Mouse (Mus musculus): ENCODE results near the gene Csnk1e. TPM values are rescaled to one million over a fixed set of nuclear protein-coding genes. Genes with fewer than 3 reads are reported as not detected.

The Csnk1e gene
- polyA plus RNA-seq (2021): 128 TPM

- ChIA-PET CTCF (no interaction called here), POLR2A (no interaction called here)
- DNase-seq (ENCODE audit: low read depth, low spot score) (peak; percentile 60), ATAC-seq (peak; percentile 83)
- no peaks in the 10 kb centered on the region for H3K27me3 ChIP-seq
- in situ Hi-C loops (cut with MboI; ENCODE audit: low pct_unique_long_range_greater_than_20kb): no loop called here
- TF ChIP-seq CTCF (IDR thresholded peaks at IDR 0.05): no peak
Measured at GRCm38 (mm10) chr15:79455106-79455810, at the start of gene Csnk1e. Gene Csnk1e (minus strand): TSS chr15:79455566.

GRCm38 (mm10) chr15:79504707-79505452, 49.5 kb upstream of the Csnk1e start, which contains the start of gene Kcnj4:
Gene Kcnj4 (minus strand): TSS chr15:79505241.
- ATAC-seq: peak; percentile 9
- in situ Hi-C loops (cut with MboI; ENCODE audit: low pct_unique_long_range_greater_than_20kb): no loop called here
- peaks cover 22% of the 10 kb centered on the region for H3K27me3 ChIP-seq

GRCm38 (mm10) chr15:79503438-79503837, 48.1 kb upstream of the Csnk1e start:
- ChIA-PET POLR2A (interaction anchor here (2.4 kb wide), 1 partner anchor 14 kb away, joined by 6 read pairs; the partner anchor contains the start of gene Kdelr3), CTCF (no interaction called here)
- in situ Hi-C loops (cut with MboI; ENCODE audit: low pct_unique_long_range_greater_than_20kb): no loop called here
- ATAC-seq (no peak), DNase-seq (ENCODE audit: low read depth, low spot score) (no peak)
- peaks cover 20% of the 10 kb centered on the region for H3K27me3 ChIP-seq
- TF ChIP-seq CTCF (IDR thresholded peaks at IDR 0.05): no peak

More at GRCm38 (mm10) chr15:79504707-79505452, 49.5 kb upstream of the Csnk1e start, which contains the start of gene Kcnj4:
- TF ChIP-seq CTCF (IDR thresholded peaks at IDR 0.05): no peak
- DNase-seq (ENCODE audit: low read depth, low spot score): no peak
- ChIA-PET POLR2A (interaction anchor here (2.4 kb wide), 1 partner anchor 12 kb away, joined by 6 read pairs; the partner anchor contains the start of gene Kdelr3), CTCF (interaction anchor here (0.8 kb wide), 1 partner anchor 262 kb away, joined by 3 read pairs; no protein-coding TSS in a partner anchor)

GRCm38 (mm10) chr15:79502891-79503341, 47.5 kb upstream of the Csnk1e start:
- TF ChIP-seq CTCF (IDR thresholded peaks at IDR 0.05): no peak

GRCm38 (mm10) chr15:79500110-79500509, 44.7 kb upstream of the Csnk1e start:
- no peak for ATAC-seq
- in situ Hi-C loops (cut with MboI; ENCODE audit: low pct_unique_long_range_greater_than_20kb): no loop called here

More at GRCm38 (mm10) chr15:79502891-79503341, 47.5 kb upstream of the Csnk1e start:
- no peak for DNase-seq (ENCODE audit: low read depth, low spot score)
- ATAC-seq: no peak
- ChIA-PET POLR2A (no interaction called here), CTCF (no interaction called here)
- in situ Hi-C loops (cut with MboI; ENCODE audit: low pct_unique_long_range_greater_than_20kb): no loop called here
- peaks cover 20% of the 10 kb centered on the region for H3K27me3 ChIP-seq

GRCm38 (mm10) chr15:79493527-79493926, 38.2 kb upstream of the Csnk1e start:
- ATAC-seq (no peak), DNase-seq (ENCODE audit: low read depth, low spot score) (no peak)
- POLR2A ChIA-PET: no interaction called here
- TF ChIP-seq CTCF (IDR thresholded peaks at IDR 0.05): no peak
- in situ Hi-C loops (cut with MboI; ENCODE audit: low pct_unique_long_range_greater_than_20kb): no loop called here
- CTCF ChIA-PET: no interaction called here
- H3K27me3 ChIP-seq: peaks cover 16% of the 10 kb centered on the region

More at GRCm38 (mm10) chr15:79500110-79500509, 44.7 kb upstream of the Csnk1e start:
- no peak for DNase-seq (ENCODE audit: low read depth, low spot score)
- TF ChIP-seq CTCF (IDR thresholded peaks at IDR 0.05): no peak
- CTCF ChIA-PET: no interaction called here
- peaks cover 9% of the 10 kb centered on the region for H3K27me3 ChIP-seq
- POLR2A ChIA-PET: no interaction called here

- in situ Hi-C loops (cut with MboI; ENCODE audit: low pct_unique_long_range_greater_than_20kb): no loop called here
- no peak for DNase-seq (ENCODE audit: low read depth, low spot score)
- no peak for TF ChIP-seq CTCF (IDR thresholded peaks at IDR 0.05)
- peaks cover 16% of the 10 kb centered on the region for H3K27me3 ChIP-seq
- ATAC-seq: no peak
- CTCF ChIA-PET: no interaction called here
- POLR2A ChIA-PET: no interaction called here
Measured at GRCm38 (mm10) chr15:79489463-79489862, 34.1 kb upstream of the Csnk1e start.

GRCm38 (mm10) chr15:79481181-79481688, 25.9 kb upstream of the Csnk1e start:
- no peaks in the 10 kb centered on the region for H3K27me3 ChIP-seq
- no peak for ATAC-seq
- CTCF ChIA-PET: interaction anchor here (0.8 kb wide), 1 partner anchor 35 kb away, joined by 3 read pairs; the partner anchor contains the start of gene Kdelr3

GRCm38 (mm10) chr15:79477227-79477626, 21.9 kb upstream of the Csnk1e start:
- no peaks in the 10 kb centered on the region for H3K27me3 ChIP-seq
- ChIA-PET POLR2A (no interaction called here), CTCF (no interaction called here)
- DNase-seq (ENCODE audit: low read depth, low spot score): no peak
- in situ Hi-C loops (cut with MboI; ENCODE audit: low pct_unique_long_range_greater_than_20kb): no loop called here
- ATAC-seq: no peak
- no peak for TF ChIP-seq CTCF (IDR thresholded peaks at IDR 0.05)

More at GRCm38 (mm10) chr15:79481181-79481688, 25.9 kb upstream of the Csnk1e start:
- TF ChIP-seq CTCF (IDR thresholded peaks at IDR 0.05): no peak
- POLR2A ChIA-PET: no interaction called here
- in situ Hi-C loops (cut with MboI; ENCODE audit: low pct_unique_long_range_greater_than_20kb): no loop called here
- no peak for DNase-seq (ENCODE audit: low read depth, low spot score)

- no peaks in the 10 kb centered on the region for H3K27me3 ChIP-seq
- ATAC-seq (no peak), DNase-seq (ENCODE audit: low read depth, low spot score) (no peak)
- POLR2A ChIA-PET: no interaction called here
- TF ChIP-seq CTCF (IDR thresholded peaks at IDR 0.05): no peak
- in situ Hi-C loops (cut with MboI; ENCODE audit: low pct_unique_long_range_greater_than_20kb): no loop called here
- CTCF ChIA-PET: no interaction called here
Measured at GRCm38 (mm10) chr15:79473638-79474355, 18.4 kb upstream of the Csnk1e start.

All from Patski (cell line).